Mouse (Mus musculus) MEL (cell line): ENCODE results near the gene Map4. TPM values are rescaled to one million over a fixed set of nuclear protein-coding genes. Genes with fewer than 3 reads are reported as not detected.

Experiments used
- DNase-seq: peaks from one replicate; pipeline ENCODE4 v3.0.0; 2011; ENCODE audit warnings: low read depth, low spot score
- H3K27ac ChIP-seq: 2 replicates; pipeline ENCODE4 v1.5.1; 2012; ENCODE audit warnings: low read depth, mild to moderate bottlenecking, control low read depth, low read length, moderate library complexity; ENCODE audit not compliant: control insufficient read depth
- H3K27me3 ChIP-seq, 2 experiments: fragments of 150-350 bp in 1 of 2; sonication (generic) in 1 of 2; 2 replicates each; pipeline ENCODE4 v1.6.1; 2012; ENCODE audit warnings: low read length in 2 of 2, mild to moderate bottlenecking in 2 of 2, improper control_type of control experiment in 1 of 2, moderate library complexity in 1 of 2; ENCODE audit not compliant: insufficient read depth in 2 of 2, control insufficient read depth in 1 of 2
- H3K36me3 ChIP-seq, 2 experiments: 2 replicates each; pipeline ENCODE4 v1.6.1; 2012 to 2014; ENCODE audit warnings: low read length in 2 of 2, improper control_type of control experiment in 1 of 2, inconsistent platforms in 1 of 2, mild to moderate bottlenecking in 1 of 2; ENCODE audit not compliant: insufficient read depth in 2 of 2, control insufficient read depth in 1 of 2
- H3K4me1 ChIP-seq, 2 experiments: fragments of 150-350 bp in 1 of 2; sonication (generic) in 1 of 2; 2 replicates each; pipeline ENCODE4 v1.6.1; 2012; ENCODE audit warnings: low read length in 2 of 2, improper control_type of control experiment in 1 of 2, mild to moderate bottlenecking in 1 of 2; ENCODE audit not compliant: insufficient read depth in 2 of 2, control insufficient read depth in 1 of 2
- H3K4me3 ChIP-seq, 2 experiments: fragments of 150-350 bp in 1 of 2; sonication (generic) in 1 of 2; 2 replicates each; pipeline ENCODE4 v1.5.1; 2012; ENCODE audit warnings: low read depth in 2 of 2, low read length in 2 of 2, mild to moderate bottlenecking in 2 of 2, moderate library complexity in 2 of 2, control low read depth in 1 of 2, improper control_type of control experiment in 1 of 2; ENCODE audit not compliant: control insufficient read depth in 1 of 2, insufficient read depth in 1 of 2
- H3K79me2 ChIP-seq: 2 replicates; pipeline ENCODE4 v1.6.1; 2012; ENCODE audit warnings: mild to moderate bottlenecking, low read length, moderate library complexity; ENCODE audit not compliant: control insufficient read depth, poor library complexity, insufficient read depth
- H3K9ac ChIP-seq: 2 replicates; pipeline ENCODE4 v1.6.1; 2012; ENCODE audit warnings: low read depth, mild to moderate bottlenecking, control low read depth, low read length, moderate library complexity; ENCODE audit not compliant: control insufficient read depth, poor library complexity, severe bottlenecking
- H3K9me3 ChIP-seq: fragments of 150-350 bp; sonication (generic); replicated peaks from 2 replicates; pipeline ENCODE4 v1.6.1; 2012; ENCODE audit warnings: mild to moderate bottlenecking, low read length, improper control_type of control experiment, moderate library complexity; ENCODE audit not compliant: insufficient read depth
- BHLHE40 ChIP-seq: IDR thresholded peaks from 2 replicates; pipeline ENCODE4 v1.6.1; 2012; ENCODE audit warnings: low read depth, mild to moderate bottlenecking, inconsistent platforms, low read length, improper control_type of control experiment, borderline replicate concordance
- CHD2 ChIP-seq: IDR thresholded peaks from 2 replicates; pipeline ENCODE4 v1.6.1; 2011; ENCODE audit warnings: low read length, improper control_type of control experiment
- EP300 ChIP-seq, 2 experiments: IDR thresholded peaks; 2 replicates each; pipeline ENCODE4 v1.6.1; 2011; ENCODE audit warnings: improper control_type of control experiment in 2 of 2, low read length in 2 of 2, low read depth in 1 of 2, mild to moderate bottlenecking in 1 of 2
- GABPA ChIP-seq: IDR thresholded peaks from 2 replicates; pipeline ENCODE4 v1.6.1; 2012; ENCODE audit warnings: low read depth, mild to moderate bottlenecking, inconsistent platforms, low read length, improper control_type of control experiment, moderate library complexity
- HCFC1 ChIP-seq: IDR thresholded peaks from 2 replicates; pipeline ENCODE4 v1.6.1; 2012; ENCODE audit warnings: low read depth, mild to moderate bottlenecking, inconsistent platforms, low read length, improper control_type of control experiment, moderate library complexity
- JUND ChIP-seq: IDR thresholded peaks from 2 replicates; pipeline ENCODE4 v1.6.1; 2011; ENCODE audit warnings: low read depth, mild to moderate bottlenecking, improper control_type of control experiment, low read length
- KAT2A ChIP-seq: conservative IDR thresholded peaks from 2 replicates; pipeline ENCODE4 v1.6.1; 2012; ENCODE audit warnings: low read depth, low read length, improper control_type of control experiment, inconsistent platforms
- MAFK ChIP-seq: IDR thresholded peaks from 2 replicates; pipeline ENCODE4 v1.6.1; 2011; ENCODE audit warnings: low read depth, mild to moderate bottlenecking, low read length, improper control_type of control experiment, borderline replicate concordance
- MAX ChIP-seq: IDR thresholded peaks from 2 replicates; pipeline ENCODE4 v1.6.1; 2011; ENCODE audit warnings: low read length, improper control_type of control experiment
- MAZ ChIP-seq: IDR thresholded peaks from 2 replicates; pipeline ENCODE4 v1.6.1; 2012; ENCODE audit warnings: low read depth, mild to moderate bottlenecking, inconsistent platforms, low read length, improper control_type of control experiment
- MEF2A ChIP-seq: IDR thresholded peaks from 2 replicates; pipeline ENCODE4 v1.6.1; 2014; ENCODE audit warnings: low read depth, mild to moderate bottlenecking, inconsistent platforms, low read length, improper control_type of control experiment; ENCODE audit not compliant: poor library complexity, insufficient replicate concordance, severe bottlenecking; ENCODE audit errors: extremely low read depth
- MXI1 ChIP-seq: IDR thresholded peaks from 2 replicates; pipeline ENCODE4 v1.6.1; 2011; ENCODE audit warnings: mild to moderate bottlenecking, low read depth, low read length, improper control_type of control experiment
- MYC ChIP-seq: IDR thresholded peaks from 2 replicates; pipeline ENCODE4 v1.6.1; 2011; ENCODE audit warnings: low read depth, mild to moderate bottlenecking, low read length, improper control_type of control experiment, moderate library complexity
- NRF1 ChIP-seq: IDR thresholded peaks from 2 replicates; pipeline ENCODE4 v1.6.1; 2014; ENCODE audit warnings: low read depth, mild to moderate bottlenecking, inconsistent platforms, low read length, improper control_type of control experiment, moderate library complexity; ENCODE audit not compliant: poor library complexity, insufficient read depth, severe bottlenecking
- POLR2AphosphoS5 ChIP-seq: IDR thresholded peaks from 2 replicates; pipeline ENCODE4 v1.6.1; 2012; ENCODE audit warnings: low read depth, borderline replicate concordance, mild to moderate bottlenecking, inconsistent platforms, low read length, moderate library complexity, mixed read lengths
- RAD21 ChIP-seq: IDR thresholded peaks from 2 replicates; pipeline ENCODE4 v1.6.1; 2011; ENCODE audit warnings: mild to moderate bottlenecking, low read depth, low read length, improper control_type of control experiment
- RCOR1 ChIP-seq: IDR thresholded peaks from 2 replicates; pipeline ENCODE4 v1.6.1; 2012; ENCODE audit warnings: low read depth, mild to moderate bottlenecking, inconsistent platforms, low read length, improper control_type of control experiment
- SIN3A ChIP-seq: IDR thresholded peaks from 2 replicates; pipeline ENCODE4 v1.6.1; 2012; ENCODE audit warnings: low read length, improper control_type of control experiment, inconsistent platforms
- TAL1 ChIP-seq: IDR thresholded peaks from 2 replicates; pipeline ENCODE4 v1.6.1; 2012; ENCODE audit warnings: mild to moderate bottlenecking, inconsistent platforms, low read length, moderate library complexity, mixed read lengths
- TCF12 ChIP-seq: IDR thresholded peaks from 2 replicates; pipeline ENCODE4 v1.6.1; 2014; ENCODE audit warnings: low read depth, mild to moderate bottlenecking, inconsistent platforms, low read length, improper control_type of control experiment, moderate library complexity
- UBTF ChIP-seq: IDR thresholded peaks from 2 replicates; pipeline ENCODE4 v1.6.1; 2012; ENCODE audit warnings: low read depth, mild to moderate bottlenecking, inconsistent platforms, low read length, improper control_type of control experiment, moderate library complexity, borderline replicate concordance; ENCODE audit not compliant: insufficient read depth
- USF1 ChIP-seq: IDR thresholded peaks from 2 replicates; pipeline ENCODE4 v1.6.1; 2014; ENCODE audit warnings: low read depth, mild to moderate bottlenecking, inconsistent platforms, low read length, improper control_type of control experiment, moderate library complexity
- USF2 ChIP-seq, 2 experiments: IDR thresholded peaks; 2 replicates each; pipeline ENCODE4 v1.6.1; 2011 to 2012; ENCODE audit warnings: improper control_type of control experiment in 2 of 2, low read length in 2 of 2, borderline replicate concordance in 1 of 2, inconsistent platforms in 1 of 2, low read depth in 1 of 2, mild to moderate bottlenecking in 1 of 2; ENCODE audit not compliant: insufficient read depth in 1 of 2
- ZKSCAN1 ChIP-seq: IDR thresholded peaks from 2 replicates; pipeline ENCODE4 v1.6.1; 2012; ENCODE audit warnings: low read depth, mild to moderate bottlenecking, inconsistent platforms, low read length, improper control_type of control experiment, moderate library complexity
- ZNF384 ChIP-seq: IDR thresholded peaks from 2 replicates; pipeline ENCODE4 v1.6.1; 2012; ENCODE audit warnings: low read depth, mild to moderate bottlenecking, inconsistent platforms, low read length, improper control_type of control experiment
- polyA plus RNA-seq, 2 experiments: library from polyadenylated mRNA; stranded (reverse) in 1 of 2; unstranded in 1 of 2; fragments of >175 nt in 1 of 2; fragments of >200 nt in 1 of 2; gene quantifications; 2 replicates each; pipeline versions ENCODE4 v1.2.1 to v1.2.4; 2012; ENCODE audit warnings: low replicate concordance in 2 of 2, low read depth in 1 of 2; ENCODE audit not compliant: insufficient read length in 2 of 2, insufficient read depth in 1 of 2, missing spikeins in 1 of 2
- total RNA-seq: library from RNA; depleted of rRNA; stranded (reverse); fragments of 300-350 nt; gene quantifications from 2 replicates; pipeline ENCODE4 v1.2.3, GENCODE M21; 2012

Map4 gene
- total and polyA plus RNA-seq, 3 experiments: 14.5 to 47.8 TPM; not detected in 1

DNA sequence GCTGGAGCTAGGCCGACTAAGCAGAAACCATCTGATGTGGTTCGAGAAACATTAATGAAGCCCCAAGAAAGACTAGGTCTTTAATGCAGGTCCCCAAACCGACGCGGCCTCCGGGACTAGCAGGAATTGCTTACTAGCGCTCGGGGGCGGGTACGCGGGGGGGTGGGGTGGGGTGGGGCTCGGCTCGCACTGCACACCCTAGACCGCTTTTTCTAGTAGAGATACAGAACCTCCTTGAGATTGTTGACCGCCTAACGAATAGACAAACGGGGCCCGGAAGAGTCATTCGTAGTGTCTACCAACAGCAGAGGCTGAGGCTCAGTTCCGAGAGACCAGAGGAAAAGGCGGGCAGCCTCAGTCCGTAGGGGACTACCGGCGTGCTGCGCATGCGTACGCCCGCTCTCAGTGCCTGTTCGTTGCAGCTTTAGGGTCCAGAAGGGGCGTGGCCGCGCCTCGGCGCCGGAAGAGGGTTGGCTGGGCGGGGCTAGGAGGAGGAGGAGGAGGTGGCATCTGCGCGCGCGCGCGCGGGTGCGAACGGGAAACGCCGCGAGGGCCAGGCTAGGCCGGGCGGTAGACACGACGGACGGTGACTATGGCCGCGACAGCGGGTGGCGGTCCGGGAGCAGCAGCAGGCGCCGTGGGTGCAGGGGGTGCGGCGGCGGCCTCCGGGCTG, 200.4 kb downstream of the Map4 start (continued):
- TF ChIP-seq UBTF (no peak), JUND (no peak), ZNF384 (0 out of 2 replicates have a peak, but pooled peaks have one; percentile 1), KAT2A (no peak; the same call in 1 of the 2 replicates), HCFC1 (peak; percentile 73), MEF2A (no peak), GABPA (no peak), MXI1 (no peak), RCOR1 (no peak), MAFK (no peak), RAD21 (no peak), BHLHE40 (no peak), USF1 (no peak), MAX (peak; percentile 91; the same call in 1 of the 2 replicates), TCF12 (peak; percentile 46), ZKSCAN1 (no peak), NRF1 (peak; percentile 99), MAZ (no peak; the same call in 1 of the 2 replicates)

DNA sequence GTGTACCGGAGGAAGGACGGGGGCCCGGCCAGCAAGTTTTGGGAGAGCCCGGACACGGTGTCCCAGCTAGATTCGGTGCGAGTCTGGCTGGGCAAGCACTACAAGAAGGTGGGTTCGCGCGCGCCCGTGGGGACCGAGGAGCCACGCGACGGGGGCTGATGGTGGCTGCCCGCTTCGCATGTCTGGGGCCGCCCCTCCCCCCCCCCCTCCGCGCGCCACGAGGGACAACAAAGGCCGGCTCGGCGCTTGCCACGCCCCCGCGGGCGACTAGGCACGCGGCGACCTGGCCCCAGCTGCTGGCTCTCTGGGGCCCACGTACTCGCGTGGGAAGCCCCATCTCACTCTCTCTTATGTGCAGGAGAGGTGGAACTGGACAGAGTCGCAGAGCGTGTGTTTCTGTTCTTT, 200.9 kb downstream of the Map4 start:
- TF ChIP-seq SIN3A: peak; percentile 58
- peak; percentile 16; the same call in 1 of the 2 replicates for TF ChIP-seq MAZ
- no peak for TF ChIP-seq BHLHE40
- no peak for TF ChIP-seq USF2 (IDR thresholded peaks at IDR 0.05; ENCODE audit: borderline replicate concordance in 1 of 2, insufficient read depth in 1 of 2, low read depth in 1 of 2, low read length in 2 of 2)
- TF ChIP-seq MAX: 0 out of 2 replicates have a peak, but pooled peaks have one; percentile 36
- TF ChIP-seq EP300 (IDR thresholded peaks at IDR 0.05; ENCODE audit: low read depth in 1 of 2, low read length in 2 of 2): no peak
- peak; percentile 92 for TF ChIP-seq MXI1
- TF ChIP-seq TAL1: no peak
- TF ChIP-seq UBTF: no peak
- TF ChIP-seq TCF12: no peak
- no peak for TF ChIP-seq POLR2AphosphoS5
- 0 out of 2 replicates have a peak, but pooled peaks have one; percentile 21 for TF ChIP-seq CHD2
- 0 out of 2 replicates have a peak, but pooled peaks have one; percentile 28 for TF ChIP-seq MYC
- TF ChIP-seq, all 39 proteins: peak for 6
- H3K9ac ChIP-seq: peak overlapping the region; percentile 91
- H3K36me3 ChIP-seq: peaks cover 5 to 27% of the 10 kb centered on the region in 2 experiments
- DNase-seq: peak; percentile 61
- H3K4me3 ChIP-seq: peak overlapping the region; percentile 80 to 83
- no peaks in the 10 kb centered on the region for H3K9me3 ChIP-seq
- H3K27ac ChIP-seq: peak overlapping the region; percentile 63
- no peaks in the 10 kb centered on the region for H3K27me3 ChIP-seq
- H3K79me2 ChIP-seq: peaks cover 44% of the 10 kb centered on the region
- peaks cover 3 to 15% of the 10 kb centered on the region in 2 experiments; a peak in 3 of 4 replicates for H3K4me1 ChIP-seq
